Mouse (Mus musculus) adrenal gland, adult 2 months (tissue): ENCODE data around the gene Cbln3. TPM values are rescaled to one million over a fixed set of nuclear protein-coding genes. Genes with fewer than 3 reads are reported as not detected.

Experiments used
- DNase-seq: peaks from one replicate; pipeline ENCODE4 v3.0.0; 2021
- polyA plus RNA-seq: library from polyadenylated mRNA; depleted of rRNA; stranded (reverse); fragments of >200 nt; gene quantifications from 2 replicates; pipeline ENCODE4 v1.2.3, GENCODE M21; 2012
- total RNA-seq, 2 experiments: library from RNA; stranded (reverse); gene quantifications; 2 replicates each; pipeline ENCODE4 v1.2.3; 2021

Gene Cbln3
- total and polyA plus RNA-seq, 3 experiments: 0.20 to 0.25 TPM; not detected in 1

GRCm38 (mm10) chr14:55879623-55880022, 4.6 kb downstream of the Cbln3 start:
- DNase-seq: peak; percentile 81

GRCm38 (mm10) chr14:55878316-55878940, 5.8 kb downstream of the Cbln3 start:
- DNase-seq: no peak

GRCm38 (mm10) chr14:55877469-55878315, 6.5 kb downstream of the Cbln3 start:
- DNase-seq: no peak

GRCm38 (mm10) chr14:55873714-55874683, 10.2 kb downstream of the Cbln3 start:
- peak; percentile 81 for DNase-seq

- DNase-seq: no peak
These were observed 10.9 kb downstream of the Cbln3 start for GRCm38 (mm10) chr14:55873242-55873713.

GRCm38 (mm10) chr14:55872551-55872950, 11.6 kb downstream of the Cbln3 start:
- no peak for DNase-seq

GRCm38 (mm10) chr14:55872039-55872438, 12.2 kb downstream of the Cbln3 start:
- DNase-seq: no peak

- DNase-seq: no peak
These were observed 14.7 kb downstream of the Cbln3 start for GRCm38 (mm10) chr14:55869538-55869937.

GRCm38 (mm10) chr14:55868230-55869026, 15.8 kb downstream of the Cbln3 start:
- DNase-seq: no peak

- peak; percentile 48 for DNase-seq
These were observed 17.2 kb downstream of the Cbln3 start for GRCm38 (mm10) chr14:55866962-55867361.

GRCm38 (mm10) chr14:55863773-55864172, 20.4 kb downstream of the Cbln3 start:
- DNase-seq: peak; percentile 78

- no peak for DNase-seq
These were observed 21.2 kb downstream of the Cbln3 start for GRCm38 (mm10) chr14:55862970-55863369.

- no peak for DNase-seq
These were observed 22.0 kb downstream of the Cbln3 start for GRCm38 (mm10) chr14:55862186-55862585.

GRCm38 (mm10) chr14:55857588-55857987, 26.6 kb downstream of the Cbln3 start:
- no peak for DNase-seq

- peak; percentile 36 for DNase-seq
These were observed 29.1 kb downstream of the Cbln3 start for GRCm38 (mm10) chr14:55855101-55855561.

- DNase-seq: peak; percentile 20
These were observed 29.6 kb downstream of the Cbln3 start for GRCm38 (mm10) chr14:55854406-55855100.

GRCm38 (mm10) chr14:55853621-55854285, 30.4 kb downstream of the Cbln3 start, which contains the start of gene Nynrin:
Gene Nynrin (plus strand): TSS chr14:55854010.
- DNase-seq: peak; percentile 69

GRCm38 (mm10) chr14:55852646-55853551, 31.3 kb downstream of the Cbln3 start:
- no peak for DNase-seq

- no peak for DNase-seq
These were observed 33.3 kb downstream of the Cbln3 start for GRCm38 (mm10) chr14:55850885-55851284.
